Mouse (Mus musculus) left cerebral cortex, adult 2 months (tissue): Measurements from ENCODE around the gene Ptbp1. TPM values are rescaled to one million over a fixed set of nuclear protein-coding genes. Genes with fewer than 3 reads are reported as not detected.
"Not testable (repeated sequence)": the region's sequence is repeated elsewhere in the genome, so short reads cannot be mapped to it uniquely, and the experiment has no call there.

ENCODE experiments used
- DNase-seq, 2 experiments: peaks; one replicate each; pipeline ENCODE4 v3.0.0; 2021 to 2022; ENCODE audit warnings: low spot score in 2 of 2, mixed read lengths in 1 of 2; ENCODE audit errors: extremely low spot score in 1 of 2
- H3K27ac ChIP-seq: fragments of 200-600 bp; 2 replicates; pipeline ENCODE4 v1.8.1; 2022
- H3K4me3 ChIP-seq: fragments of 200-600 bp; 2 replicates; pipeline ENCODE4 v1.8.1; 2022
- CTCF ChIP-seq: fragments of 200-600 bp; IDR thresholded peaks from 2 replicates; pipeline ENCODE4 v1.8.1; 2022; ENCODE audit warnings: antibody characterized with exemption, mild to moderate bottlenecking, moderate library complexity
- intact Hi-C: fragments of 180-260 bp; cut with DNase I; formaldehyde crosslinking; loops from one replicate; pipeline ENCODE4 v1.15.1; 2025
- total RNA-seq, 2 experiments: library from RNA; stranded (reverse); gene quantifications; 2 replicates each; pipeline ENCODE4 v1.2.3; 2021

Ptbp1 gene
- total RNA-seq, 2 experiments from 2014 or later: 55.5 to 61.7 TPM

- not testable (repeated sequence) for H3K4me3 ChIP-seq, H3K27ac ChIP-seq
- TF ChIP-seq CTCF: peak; percentile 84
- peak; percentile 65 to 84 for DNase-seq
- intact Hi-C loops: loop anchor here (2.0 kb wide), 2 partner anchors 32 to 66 kb away; no protein-coding TSS in a partner anchor
These were observed 38.4 kb downstream of the Ptbp1 start for GRCm38 (mm10) chr10:79892451-79893118.

GRCm38 (mm10) chr10:79896306-79896705 is 42.1 kb downstream of the Ptbp1 start:
- intact Hi-C loops: no loop called here
- no peak overlapping the region for H3K4me3 ChIP-seq
- no peak for TF ChIP-seq CTCF
- no peak overlapping the region for H3K27ac ChIP-seq
- DNase-seq: no peak

- TF ChIP-seq CTCF: no peak
- intact Hi-C loops: no loop called here
- no peak overlapping the region for H3K27ac ChIP-seq
- no peak overlapping the region for H3K4me3 ChIP-seq
- DNase-seq: no peak
These were observed 42.6 kb downstream of the Ptbp1 start for GRCm38 (mm10) chr10:79896814-79897213.

- no peak for DNase-seq
- intact Hi-C loops: no loop called here
- H3K4me3 ChIP-seq: no peak overlapping the region
- no peak for TF ChIP-seq CTCF
- no peak overlapping the region for H3K27ac ChIP-seq
These were observed 43.4 kb downstream of the Ptbp1 start for GRCm38 (mm10) chr10:79897316-79898245.

- H3K4me3 ChIP-seq: no peak overlapping the region
- intact Hi-C loops: no loop called here
- peak overlapping the region; percentile 85 for H3K27ac ChIP-seq
- TF ChIP-seq CTCF: peak; percentile 45
- DNase-seq: peak; percentile 76 to 81
These were observed 46.8 kb downstream of the Ptbp1 start for GRCm38 (mm10) chr10:79900951-79901410.

- intact Hi-C loops: no loop called here
- Histone ChIP-seq H3K27ac (no peak overlapping the region), H3K4me3 (no peak overlapping the region)
These were observed 52.5 kb downstream of the Ptbp1 start for GRCm38 (mm10) chr10:79906712-79907111.

GRCm38 (mm10) chr10:79907415-79907814 is 53.2 kb downstream of the Ptbp1 start:
- no peak for TF ChIP-seq CTCF
- H3K27ac ChIP-seq: no peak overlapping the region
- no peak for DNase-seq
- no peak overlapping the region for H3K4me3 ChIP-seq
- intact Hi-C loops: no loop called here

More at GRCm38 (mm10) chr10:79906712-79907111, 52.5 kb downstream of the Ptbp1 start:
- DNase-seq: no peak
- no peak for TF ChIP-seq CTCF

- TF ChIP-seq CTCF: no peak
- peak; percentile 90 to 92 for DNase-seq
- peak within 1 kb of the TSS; percentile 99 for H3K27ac ChIP-seq
- H3K4me3 ChIP-seq: peak within 1 kb of the TSS; percentile 72
- intact Hi-C loops: no loop called here
These were observed 54.2 kb downstream of the Ptbp1 start, which contains the start of gene Med16 for GRCm38 (mm10) chr10:79908167-79909091. TSS of gene Med16 (minus strand) at chr10:79908923.

- H3K4me3 ChIP-seq: peak overlapping the region; percentile 72
- TF ChIP-seq CTCF: no peak
- intact Hi-C loops: no loop called here
- H3K27ac ChIP-seq: peak overlapping the region; percentile 99
- no peak for DNase-seq
These were observed 55.1 kb downstream of the Ptbp1 start for GRCm38 (mm10) chr10:79909092-79909922.

- Histone ChIP-seq H3K4me3 (no peak within 1 kb of the TSS), H3K27ac (peak within 1 kb of the TSS; percentile 99)
- TF ChIP-seq CTCF: no peak
- intact Hi-C loops: no loop called here
- DNase-seq: no peak
These were observed 56.3 kb downstream of the Ptbp1 start, which contains the start of gene Gm26602 for GRCm38 (mm10) chr10:79910556-79910955. TSS of gene Gm26602 (plus strand) at chr10:79910856.
